Mouse (Mus musculus) intestine, embryonic 16.5 days (tissue): ENCODE data around the gene Fgfr2. TPM values are rescaled to one million over a fixed set of nuclear protein-coding genes. Genes with fewer than 3 reads are reported as not detected.

Experiments
- ATAC-seq: fragments of 200-750 bp; cut with Nextera tagmentation; 2 replicates; pipeline ENCODE4 v1.8.0; 2017; ENCODE audit warnings: moderate TSS enrichment, moderate library complexity
- H3K27ac ChIP-seq: fragments of 300-500 bp; sonication (generic); 2 replicates; pipeline ENCODE4 v1.5.1; 2014; ENCODE audit warnings: mild to moderate bottlenecking, low read length
- H3K27me3 ChIP-seq: fragments of 300-500 bp; sonication (generic); replicated peaks from 2 replicates; pipeline ENCODE4 v1.6.1; 2014; ENCODE audit warnings: low read length, control low read depth, mixed read lengths; ENCODE audit not compliant: control insufficient read depth, insufficient read depth
- H3K36me3 ChIP-seq: fragments of 300-500 bp; sonication (generic); 2 replicates; pipeline ENCODE4 v1.6.1; 2014; ENCODE audit warnings: low read length, control low read depth; ENCODE audit not compliant: control insufficient read depth, insufficient read depth
- H3K4me1 ChIP-seq: fragments of 300-500 bp; sonication (generic); 2 replicates; pipeline ENCODE4 v1.6.1; 2014; ENCODE audit warnings: low read length, control low read depth, mixed read lengths; ENCODE audit not compliant: control insufficient read depth, insufficient read depth
- H3K4me2 ChIP-seq: fragments of 300-500 bp; sonication (generic); 2 replicates; pipeline ENCODE4 v1.6.1; 2014; ENCODE audit warnings: low read depth, low read length, control low read depth
- H3K4me3 ChIP-seq: fragments of 300-500 bp; sonication (generic); 2 replicates; pipeline ENCODE4 v1.5.1; 2014; ENCODE audit warnings: mild to moderate bottlenecking, low read length
- H3K9ac ChIP-seq: fragments of 300-500 bp; sonication (generic); 2 replicates; pipeline ENCODE4 v1.6.1; 2014; ENCODE audit warnings: low read depth, low read length
- H3K9me3 ChIP-seq: fragments of 300-500 bp; sonication (generic); 2 replicates; pipeline ENCODE4 v1.6.1; 2016; ENCODE audit warnings: low read length, control low read depth; ENCODE audit not compliant: control insufficient read depth
- WGBS: fragments of 180-500 bp; shearing (Covaris S2); extraction: QIAGEN DNeasy Blood & Tissue Kit; methylation state at CpG from one replicate; pipeline ENCODE4 v1.1.7; 2014; 5-methylcytosine and 5-hydroxymethylcytosine counted together
- polyA plus RNA-seq: library from polyadenylated mRNA; unstranded; fragments of >200 nt; fragmentation: Nextera tagmentation; extraction: Ambion mirVana; gene quantifications from 2 replicates; pipeline ENCODE4 v1.2.1, GENCODE M21; 2015

Fgfr2 gene
- polyA plus RNA-seq, 1 experiment from 2014 or later: 47.3 TPM

DNA sequence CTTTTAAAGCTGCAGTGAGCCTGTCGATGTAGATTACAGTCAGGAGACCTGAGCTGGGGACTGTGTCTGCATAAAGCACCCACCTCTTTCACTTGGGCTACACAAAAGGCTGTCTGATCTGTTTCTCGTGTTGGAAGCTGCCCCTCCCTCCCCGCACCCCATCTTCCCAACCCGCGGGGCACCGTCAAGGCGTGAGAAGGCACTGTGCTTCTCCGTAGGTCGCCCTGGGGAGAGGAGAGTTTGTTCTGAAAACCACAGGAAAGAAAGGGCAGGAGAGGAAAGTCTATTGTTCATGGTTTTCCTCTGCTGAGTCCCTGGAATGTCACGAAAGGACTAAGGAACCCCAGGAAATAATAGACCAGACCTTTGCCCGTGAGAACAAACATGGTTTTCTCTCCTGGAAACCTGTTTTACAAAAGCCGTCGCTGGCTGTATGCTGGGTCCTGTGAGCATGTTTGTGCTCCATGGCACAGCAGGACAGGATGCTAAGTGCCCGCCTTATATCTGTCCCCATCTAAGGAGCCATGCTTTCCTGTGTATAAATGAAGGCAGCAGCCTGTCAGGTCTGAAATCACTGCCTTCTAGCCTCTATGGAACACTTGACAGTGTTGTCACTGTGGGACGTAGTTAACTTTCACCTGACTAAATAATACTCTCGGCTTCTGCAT, 2403.1 kb downstream of the Fgfr2 start:
- H3K4me2 ChIP-seq: peak overlapping the region; percentile 34
- 34% methylated on average over 16 of the region's 16 CpGs for WGBS
- ATAC-seq: peak; percentile 63

DNA sequence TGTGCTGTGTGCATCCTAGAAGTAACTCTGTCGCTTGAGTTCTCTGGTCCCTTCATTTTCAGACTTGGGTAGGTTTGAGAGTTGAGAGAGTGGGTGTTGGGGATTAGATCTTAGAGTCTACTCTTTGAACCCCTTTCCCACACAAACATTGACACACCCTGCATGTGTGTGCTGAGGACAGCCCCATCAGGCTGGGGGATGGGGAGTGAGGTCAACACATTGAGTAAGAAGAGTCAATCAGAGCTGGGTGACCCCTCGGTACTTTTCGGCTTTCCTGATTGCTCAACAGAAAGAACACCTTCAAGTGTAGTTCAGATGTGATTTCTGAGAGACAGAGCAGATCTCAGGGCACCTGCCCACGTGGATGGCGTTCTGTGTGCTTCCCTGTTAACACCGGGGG, 2406.2 kb downstream of the Fgfr2 start:
- no peak overlapping the region for H3K4me3 ChIP-seq
- H3K9ac ChIP-seq: no peak overlapping the region
- 95% methylated on average over 6 of the region's 6 CpGs for WGBS
- no peak overlapping the region for H3K27ac ChIP-seq
- H3K27me3 ChIP-seq: no peaks in the 10 kb centered on the region
- H3K9me3 ChIP-seq: no peaks in the 10 kb centered on the region
- H3K4me2 ChIP-seq: no peak overlapping the region
- no peaks in the 10 kb centered on the region for H3K36me3 ChIP-seq
- ATAC-seq: no peak
- peaks cover 12% of the 10 kb centered on the region for H3K4me1 ChIP-seq

More for the DNA sequence above, 2403.1 kb downstream of the Fgfr2 start:
- Histone ChIP-seq H3K36me3 (no peaks in the 10 kb centered on the region; the same call in 1 of the 2 replicates), H3K9me3 (no peaks in the 10 kb centered on the region), H3K27me3 (no peaks in the 10 kb centered on the region), H3K4me3 (no peak overlapping the region), H3K4me1 (peaks cover 12% of the 10 kb centered on the region; the same call in 1 of the 2 replicates), H3K9ac (0 out of 2 replicates have a peak overlapping the region, but pooled peaks have one; percentile 23), H3K27ac (peak overlapping the region; percentile 71)

DNA sequence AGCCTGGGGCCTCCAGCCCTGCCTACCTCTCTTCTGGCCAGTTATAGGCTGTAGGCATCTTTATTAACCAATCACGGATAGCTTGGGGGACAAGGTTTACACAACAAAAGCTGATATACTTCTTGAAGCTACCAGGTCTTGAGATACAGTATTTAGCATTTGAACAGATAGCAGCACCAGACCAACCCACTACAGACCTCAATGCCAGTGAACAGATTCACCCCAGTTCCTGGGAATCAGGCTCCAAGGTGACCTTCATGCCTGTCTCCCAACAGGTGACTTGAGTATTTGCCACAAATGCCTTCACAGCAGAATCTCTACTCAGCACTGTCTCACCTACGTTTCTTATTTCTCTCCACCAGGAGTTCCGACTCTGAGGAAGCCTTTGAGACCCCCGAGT, 2406.8 kb downstream of the Fgfr2 start:
- WGBS: 87% methylated on average over 4 of the region's 4 CpGs
- no peak for ATAC-seq
- Histone ChIP-seq H3K9me3 (no peaks in the 10 kb centered on the region), H3K4me2 (no peak overlapping the region), H3K4me1 (peaks cover 12% of the 10 kb centered on the region), H3K27ac (no peak overlapping the region), H3K27me3 (no peaks in the 10 kb centered on the region), H3K4me3 (no peak overlapping the region), H3K36me3 (no peaks in the 10 kb centered on the region), H3K9ac (no peak overlapping the region)

DNA sequence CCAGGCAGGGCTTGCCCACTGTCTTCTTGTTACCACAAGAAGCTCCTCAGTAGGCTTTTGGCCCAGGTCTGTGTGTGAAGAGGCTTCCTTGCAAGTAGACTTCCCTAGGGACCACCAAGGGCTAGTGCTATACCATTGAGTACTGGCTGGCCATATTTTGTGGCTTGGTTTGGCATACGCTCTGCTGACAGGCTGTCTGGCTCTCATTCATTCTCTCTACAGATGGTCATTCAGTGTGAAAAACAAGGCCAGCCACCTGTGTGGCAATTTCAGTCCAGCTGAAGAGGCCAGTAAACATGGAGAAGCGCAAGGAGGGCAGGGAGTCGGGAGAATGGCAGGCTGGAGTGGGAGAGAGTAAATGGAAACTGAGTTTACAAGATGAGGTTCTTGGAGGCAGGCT, 2407.7 kb downstream of the Fgfr2 start:
- Histone ChIP-seq H3K4me1 (peaks cover 16% of the 10 kb centered on the region), H3K36me3 (no peaks in the 10 kb centered on the region), H3K4me3 (no peak overlapping the region), H3K27me3 (no peaks in the 10 kb centered on the region), H3K9me3 (no peaks in the 10 kb centered on the region), H3K27ac (no peak overlapping the region), H3K4me2 (no peak overlapping the region), H3K9ac (no peak overlapping the region)
- no peak for ATAC-seq
- WGBS: 84% methylated on average over 3 of the region's 3 CpGs

DNA sequence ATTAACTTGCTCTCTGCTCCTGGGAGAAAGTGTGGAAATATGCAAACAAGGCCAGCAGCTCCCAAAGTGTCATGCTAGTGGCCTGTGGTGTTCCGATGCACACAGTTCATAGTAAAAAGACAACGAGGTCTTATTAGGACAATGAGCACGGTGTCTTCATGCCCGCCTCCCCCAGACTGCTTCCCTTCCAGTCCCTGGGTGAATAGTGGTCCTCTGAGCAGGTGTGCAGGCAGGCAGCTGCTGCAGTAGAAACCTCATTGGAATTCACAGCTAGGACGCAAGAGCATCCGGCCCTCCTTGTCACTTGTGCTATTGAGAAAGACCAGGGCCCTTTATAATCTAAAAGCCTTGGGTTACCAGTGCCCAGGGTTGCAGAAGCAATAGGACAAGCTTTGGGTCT, 2409.8 kb downstream of the Fgfr2 start:
- Histone ChIP-seq H3K9me3 (no peaks in the 10 kb centered on the region), H3K4me2 (no peak overlapping the region), H3K27me3 (no peaks in the 10 kb centered on the region), H3K4me1 (peaks cover 22% of the 10 kb centered on the region), H3K4me3 (no peak overlapping the region), H3K27ac (no peak overlapping the region), H3K36me3 (no peaks in the 10 kb centered on the region), H3K9ac (no peak overlapping the region)
- 54% methylated on average over 6 of the region's 6 CpGs for WGBS
- no peak for ATAC-seq

DNA sequence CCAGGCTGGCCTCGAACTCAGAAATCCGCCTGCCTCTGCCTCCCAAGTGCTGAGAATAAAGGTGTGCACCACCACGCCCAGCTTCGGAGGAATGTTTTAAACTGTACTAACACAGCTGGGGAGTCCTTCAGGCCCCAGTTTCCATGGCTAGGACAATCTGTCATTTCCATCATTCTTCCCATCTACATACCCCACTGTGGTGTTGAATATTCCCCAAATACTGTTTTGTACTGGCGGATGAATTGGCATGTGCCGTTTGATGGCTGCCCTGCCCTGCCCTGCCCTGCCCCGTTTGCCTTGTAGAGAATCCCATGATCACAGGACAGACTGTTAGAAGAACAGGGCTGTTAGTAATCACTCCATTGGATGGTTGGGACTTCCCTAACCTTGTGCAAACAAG, 2411.3 kb downstream of the Fgfr2 start:
- ATAC-seq: peak; percentile 47

DNA sequence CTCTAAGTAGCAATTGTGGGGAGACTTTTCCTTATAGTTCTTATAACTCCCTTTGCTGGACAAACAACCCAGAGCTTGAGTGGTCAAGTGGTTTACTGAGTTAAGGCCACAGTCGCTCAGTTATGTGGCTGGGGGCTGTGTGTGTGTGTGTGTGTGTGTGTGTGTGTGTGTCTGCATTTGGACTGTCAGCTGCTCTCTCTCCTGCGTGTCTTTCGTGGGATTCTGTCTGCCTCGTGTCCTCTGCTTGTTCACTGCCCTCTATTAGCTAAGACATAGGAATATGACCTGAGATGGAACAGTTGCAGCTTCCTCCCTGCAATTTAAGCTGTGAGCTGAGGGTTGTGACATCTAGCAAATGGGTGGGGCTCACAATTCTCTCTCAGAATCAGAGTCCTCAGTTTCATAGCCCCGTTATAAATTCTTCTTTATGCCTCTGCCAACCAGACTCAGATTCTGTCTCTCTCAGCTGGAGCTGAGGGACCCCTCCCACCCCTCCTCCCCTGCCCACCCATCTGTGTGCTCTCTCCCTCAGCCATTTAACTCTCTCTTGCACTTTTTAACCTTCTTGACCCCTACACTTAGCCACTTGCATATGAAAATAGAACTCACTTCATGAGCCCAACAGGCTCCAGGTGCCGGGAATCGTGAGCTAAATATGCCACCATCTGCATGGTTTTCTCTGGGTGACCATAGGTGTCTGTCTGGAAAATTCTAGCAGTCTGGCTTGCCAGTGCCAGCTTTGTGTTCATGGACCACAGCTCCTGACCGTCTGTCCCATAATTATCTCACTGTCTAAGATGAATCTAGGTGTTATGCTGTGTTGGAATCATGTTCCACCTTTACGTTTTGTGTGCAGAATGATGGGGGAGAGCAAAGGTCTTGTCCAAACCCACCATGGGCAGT, 2413.5 kb downstream of the Fgfr2 start:
- H3K36me3 ChIP-seq: no peaks in the 10 kb centered on the region
- H3K4me1 ChIP-seq: peaks cover 32% of the 10 kb centered on the region
- peak overlapping the region; percentile 43 for H3K4me2 ChIP-seq
- no peak overlapping the region; the same call in 1 of the 2 replicates for H3K4me3 ChIP-seq
- H3K9me3 ChIP-seq: no peaks in the 10 kb centered on the region
- peak overlapping the region; percentile 78 for H3K27ac ChIP-seq
- H3K9ac ChIP-seq: 0 out of 2 replicates have a peak overlapping the region, but pooled peaks have one; percentile 34
- 39% methylated on average over 9 of the region's 9 CpGs for WGBS
- H3K27me3 ChIP-seq: no peaks in the 10 kb centered on the region
- ATAC-seq: peak; percentile 77

More for the DNA sequence above, 2411.3 kb downstream of the Fgfr2 start:
- Histone ChIP-seq H3K4me1 (peaks cover 32% of the 10 kb centered on the region), H3K36me3 (no peaks in the 10 kb centered on the region), H3K9me3 (no peaks in the 10 kb centered on the region), H3K9ac (no peak overlapping the region), H3K4me2 (no peak overlapping the region), H3K4me3 (no peak overlapping the region), H3K27me3 (no peaks in the 10 kb centered on the region), H3K27ac (no peak overlapping the region)
- WGBS: 62% methylated on average over 6 of the region's 7 CpGs

DNA sequence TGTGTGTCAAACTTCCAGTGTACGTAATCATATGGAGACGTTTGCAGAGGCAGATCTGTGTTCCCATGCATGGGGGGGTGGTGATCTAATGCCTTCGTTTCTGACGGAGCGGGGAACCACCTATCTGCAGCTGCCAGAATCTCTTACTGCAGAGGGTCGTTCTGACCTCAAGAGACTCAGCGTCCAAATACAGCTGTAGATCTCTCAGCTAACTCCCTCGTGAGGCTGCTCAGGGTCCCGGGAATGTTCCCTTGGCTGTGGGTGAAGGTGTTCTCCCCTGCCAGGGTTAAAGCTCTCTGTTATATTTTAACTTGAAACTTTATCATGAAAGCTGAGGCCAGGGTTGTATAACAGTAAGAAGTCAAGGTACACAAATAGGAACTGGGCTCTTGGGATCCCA, 2414.2 kb downstream of the Fgfr2 start:
- no peaks in the 10 kb centered on the region for H3K9me3 ChIP-seq
- peak overlapping the region; percentile 22 for H3K4me3 ChIP-seq
- peak overlapping the region; percentile 43 for H3K4me2 ChIP-seq
- peak overlapping the region; percentile 78 for H3K27ac ChIP-seq
- ATAC-seq: peak; percentile 83
- no peaks in the 10 kb centered on the region for H3K36me3 ChIP-seq
- no peaks in the 10 kb centered on the region for H3K27me3 ChIP-seq
- 0 out of 2 replicates have a peak overlapping the region, but pooled peaks have one; percentile 1 for H3K9ac ChIP-seq
- H3K4me1 ChIP-seq: peaks cover 32% of the 10 kb centered on the region
- WGBS: 17% methylated on average over 9 of the region's 9 CpGs

DNA sequence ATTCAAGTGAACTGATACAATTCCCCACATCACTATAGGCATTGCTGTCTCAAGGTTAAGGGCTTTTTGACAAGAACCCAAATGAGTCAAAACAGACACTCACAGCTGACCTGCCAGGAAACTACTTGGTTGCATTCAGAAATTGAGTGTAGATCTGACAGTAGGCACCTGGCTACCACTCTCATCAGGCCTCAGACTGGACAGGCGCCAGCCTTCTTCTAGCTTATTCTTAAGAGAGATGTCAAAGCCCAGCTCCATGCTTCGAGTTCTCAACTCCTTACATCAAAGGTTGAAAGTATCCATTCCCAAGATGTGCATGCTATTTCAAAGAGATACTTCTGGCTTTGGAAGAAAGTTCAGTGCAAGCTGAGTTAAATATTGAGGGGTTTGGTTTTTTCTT, 2417.9 kb downstream of the Fgfr2 start:
- Histone ChIP-seq H3K27me3 (no peaks in the 10 kb centered on the region), H3K4me2 (no peak overlapping the region), H3K9me3 (no peaks in the 10 kb centered on the region), H3K36me3 (no peaks in the 10 kb centered on the region), H3K4me1 (peaks cover 23% of the 10 kb centered on the region), H3K27ac (no peak overlapping the region), H3K9ac (no peak overlapping the region), H3K4me3 (no peak overlapping the region)
- ATAC-seq: no peak
- WGBS: 82% methylated on average over 2 of the region's 2 CpGs
